Mouse (Mus musculus) yolk sac, embryonic 10.5 days (tissue): ENCODE data around the gene Kifc1.

ENCODE experiments used
- DNase-seq: peaks from one replicate; pipeline ENCODE4 v3.0.0-alpha.2; 2017; ENCODE audit warnings: low spot score

Gene Kifc1

DNA sequence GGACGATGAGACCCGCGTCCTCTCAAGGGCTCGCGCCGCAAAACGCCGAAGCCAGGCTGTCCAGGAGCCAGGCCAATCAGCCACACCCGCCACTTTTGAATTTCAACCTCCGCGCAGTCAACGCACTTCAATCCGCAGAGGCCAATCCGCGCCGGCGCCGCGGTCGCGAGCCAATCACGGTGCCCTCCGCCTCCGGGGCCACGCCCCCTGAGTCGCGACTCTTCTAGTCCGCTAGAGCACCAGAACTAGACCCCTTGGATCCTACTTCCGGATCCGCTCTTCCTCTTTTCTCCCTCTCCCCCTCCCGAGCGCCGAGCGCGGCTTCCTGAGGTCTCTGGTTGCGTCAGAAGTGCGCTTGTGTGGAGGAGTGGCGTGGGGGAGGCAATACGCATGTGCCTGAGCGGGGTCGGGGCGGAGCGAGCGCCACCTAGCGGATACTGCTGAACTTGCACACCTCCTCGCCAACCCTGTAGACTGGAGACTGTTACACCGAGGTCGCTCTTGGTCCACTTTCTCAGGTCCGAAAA lies at the start of gene Kifc1:
Gene Kifc1, minus strand, starts transcription at position 129 of the 527 bp plus-strand sequence.
- DNase-seq, result peak; percentile 99

DNA sequence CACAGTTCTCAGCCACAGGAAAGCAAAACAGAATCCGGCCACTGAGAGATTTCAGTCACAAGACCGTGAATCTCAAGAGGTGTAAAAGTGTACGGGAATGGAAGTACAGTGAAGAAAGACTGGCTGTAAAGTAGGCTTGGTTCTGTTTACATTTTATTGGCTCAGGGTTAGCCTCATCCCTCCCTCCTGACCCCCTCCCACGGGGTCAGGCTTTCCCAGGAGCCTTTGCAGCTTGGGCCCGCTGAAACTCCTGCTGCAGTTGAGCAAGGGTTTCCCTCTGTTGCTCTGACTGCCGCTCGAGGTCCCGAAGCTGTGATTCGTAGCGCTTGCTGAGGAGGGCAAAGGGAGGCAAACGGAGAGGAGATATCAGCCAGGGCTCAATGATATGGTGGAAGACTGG lies 48.3 kb upstream of the Kifc1 start:
- no peak for DNase-seq

DNA sequence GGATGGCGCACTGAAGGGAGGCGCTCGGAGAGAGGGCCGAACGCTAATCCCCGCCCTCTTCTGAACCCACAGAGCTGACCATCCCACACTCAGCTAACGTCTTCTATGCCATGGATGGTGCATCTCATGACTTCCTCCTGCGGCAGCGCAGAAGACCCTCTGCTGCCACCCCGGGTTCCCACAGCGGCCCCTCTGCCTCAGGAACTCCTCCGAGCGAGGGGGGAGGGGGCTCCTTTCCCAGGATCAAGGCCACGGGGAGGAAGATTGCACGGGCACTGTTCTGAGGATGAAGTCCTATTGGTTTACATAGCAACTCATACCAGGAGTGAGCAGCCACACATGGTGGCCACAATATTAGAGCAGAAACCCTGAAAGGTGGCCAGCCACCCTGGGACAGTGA lies 46.5 kb upstream of the Kifc1 start:
- no peak for DNase-seq

DNA sequence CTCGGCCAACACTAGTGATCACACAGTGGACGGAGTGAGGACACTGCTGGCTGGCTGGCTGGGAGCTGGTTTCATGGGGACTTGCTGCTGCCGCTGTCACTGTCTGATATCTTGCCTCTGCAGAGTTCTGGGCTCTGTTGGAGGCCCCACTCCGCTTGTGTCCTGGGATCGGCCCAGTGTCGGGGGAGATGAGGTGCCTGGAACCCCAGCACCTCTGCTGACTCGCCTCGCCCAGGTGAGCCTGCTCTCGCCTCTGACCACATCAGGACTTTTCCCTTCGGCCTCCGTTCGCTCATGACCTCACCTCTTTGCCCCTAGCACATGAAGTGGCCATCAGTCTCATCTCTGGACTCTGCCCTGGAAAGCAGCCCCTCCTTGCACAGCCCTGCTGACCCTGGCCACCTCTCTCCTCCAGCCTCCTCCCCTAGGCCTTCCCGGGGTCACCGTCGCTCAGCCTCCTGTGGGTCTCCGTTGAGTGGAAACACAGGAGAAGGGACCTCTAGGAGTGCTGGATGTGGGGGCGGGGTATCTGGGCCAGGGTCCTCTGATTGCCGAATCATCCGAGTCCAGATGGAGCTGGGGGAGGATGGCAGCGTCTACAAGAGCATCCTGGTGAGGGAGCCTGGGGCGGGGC lies 45.1 kb upstream of the Kifc1 start:
- DNase-seq, result peak; percentile 77

DNA sequence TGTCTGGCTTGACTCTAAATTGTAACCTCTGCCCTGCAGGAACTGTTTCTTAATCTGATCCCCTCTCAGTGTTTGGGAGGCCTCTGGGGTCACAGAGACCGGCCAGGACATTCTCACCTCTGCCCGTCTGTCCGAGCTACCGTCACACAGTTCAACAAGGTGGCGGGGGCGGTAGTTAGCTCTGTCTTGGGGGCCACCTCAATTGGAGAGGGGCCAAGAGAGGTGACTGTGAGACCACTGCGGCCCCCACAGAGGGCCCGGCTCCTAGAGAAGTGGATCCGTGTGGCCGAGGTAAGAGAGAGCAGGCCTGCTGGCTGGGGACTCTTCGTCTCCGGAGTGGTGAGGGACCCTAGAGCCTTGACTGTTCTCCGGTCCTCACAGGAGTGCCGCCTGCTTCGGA lies 42.5 kb upstream of the Kifc1 start:
- DNase-seq, result no peak

DNA sequence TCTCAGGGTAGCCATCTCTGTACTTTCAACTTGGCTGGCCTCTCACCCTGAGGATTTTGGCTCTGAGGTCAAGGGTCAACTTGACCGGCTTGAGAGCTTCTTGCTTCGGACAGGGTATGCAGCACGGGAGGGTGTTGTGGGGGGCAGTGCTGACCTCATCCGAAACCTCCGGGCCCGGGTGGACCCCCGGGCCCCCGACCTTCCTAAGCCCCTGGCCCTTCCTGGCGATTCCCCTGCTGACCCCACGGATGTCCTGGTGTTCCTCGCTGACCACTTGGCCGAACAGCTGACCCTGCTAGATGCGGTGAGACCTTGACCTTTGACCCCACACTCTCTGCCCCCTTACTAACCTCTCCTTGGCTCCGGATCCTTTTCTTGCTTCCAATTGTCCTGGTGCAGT lies 42.0 kb upstream of the Kifc1 start:
- no peak for DNase-seq

DNA sequence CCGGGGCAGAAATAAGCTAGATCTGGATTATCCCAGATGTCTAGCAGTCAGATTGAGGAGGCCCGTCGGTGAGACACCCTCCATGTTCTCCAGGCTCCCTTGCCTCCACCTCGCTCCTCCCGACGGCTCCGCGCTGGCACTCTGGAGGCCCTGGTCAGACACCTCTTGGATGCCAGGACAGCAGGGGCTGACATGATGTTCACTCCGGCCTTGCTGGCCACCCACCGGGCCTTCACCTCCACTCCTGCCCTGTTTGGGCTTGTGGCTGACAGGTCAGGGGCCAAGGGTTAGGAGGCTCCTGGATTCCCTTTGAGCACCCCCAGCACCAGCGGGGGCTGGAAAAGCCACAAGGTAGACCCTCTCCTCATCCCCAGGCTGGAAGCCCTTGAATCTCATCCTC lies 41.5 kb upstream of the Kifc1 start:
- no peak for DNase-seq

DNA sequence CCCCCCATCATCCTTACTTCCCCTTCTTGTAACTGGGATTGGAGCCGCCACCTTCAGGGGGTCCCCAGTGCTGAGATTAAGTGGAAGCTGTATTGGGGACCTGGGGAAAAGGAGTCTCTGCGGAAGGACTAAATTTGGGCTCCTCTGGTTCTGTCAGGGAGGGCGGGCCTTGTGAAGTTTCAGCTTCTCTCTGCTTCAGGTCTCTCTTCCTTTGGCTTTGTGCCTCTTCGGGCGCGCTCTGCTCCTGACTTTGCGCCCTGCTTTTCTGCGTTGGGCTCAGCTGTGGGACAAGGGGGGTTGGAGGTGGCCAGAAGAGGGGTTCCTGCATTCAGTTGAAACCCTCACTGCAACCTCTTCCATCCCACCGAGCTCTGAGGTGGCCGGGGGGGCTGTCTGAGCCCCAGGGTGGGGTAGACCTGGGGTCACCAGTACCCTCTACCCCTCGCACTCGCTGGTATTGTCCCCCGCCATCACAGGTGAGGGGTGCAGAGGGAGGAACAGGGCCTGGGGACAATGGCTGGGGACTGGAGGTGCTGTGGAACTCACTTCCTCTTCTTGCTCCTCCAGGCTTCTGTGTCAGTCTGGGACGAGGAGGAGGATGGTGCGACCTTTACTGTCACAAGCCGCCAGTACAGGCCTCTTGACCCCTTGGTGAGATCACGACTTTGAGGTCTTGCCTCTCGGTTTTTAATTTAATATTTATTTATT lies 40.9 kb upstream of the Kifc1 start:
- no peak for DNase-seq

DNA sequence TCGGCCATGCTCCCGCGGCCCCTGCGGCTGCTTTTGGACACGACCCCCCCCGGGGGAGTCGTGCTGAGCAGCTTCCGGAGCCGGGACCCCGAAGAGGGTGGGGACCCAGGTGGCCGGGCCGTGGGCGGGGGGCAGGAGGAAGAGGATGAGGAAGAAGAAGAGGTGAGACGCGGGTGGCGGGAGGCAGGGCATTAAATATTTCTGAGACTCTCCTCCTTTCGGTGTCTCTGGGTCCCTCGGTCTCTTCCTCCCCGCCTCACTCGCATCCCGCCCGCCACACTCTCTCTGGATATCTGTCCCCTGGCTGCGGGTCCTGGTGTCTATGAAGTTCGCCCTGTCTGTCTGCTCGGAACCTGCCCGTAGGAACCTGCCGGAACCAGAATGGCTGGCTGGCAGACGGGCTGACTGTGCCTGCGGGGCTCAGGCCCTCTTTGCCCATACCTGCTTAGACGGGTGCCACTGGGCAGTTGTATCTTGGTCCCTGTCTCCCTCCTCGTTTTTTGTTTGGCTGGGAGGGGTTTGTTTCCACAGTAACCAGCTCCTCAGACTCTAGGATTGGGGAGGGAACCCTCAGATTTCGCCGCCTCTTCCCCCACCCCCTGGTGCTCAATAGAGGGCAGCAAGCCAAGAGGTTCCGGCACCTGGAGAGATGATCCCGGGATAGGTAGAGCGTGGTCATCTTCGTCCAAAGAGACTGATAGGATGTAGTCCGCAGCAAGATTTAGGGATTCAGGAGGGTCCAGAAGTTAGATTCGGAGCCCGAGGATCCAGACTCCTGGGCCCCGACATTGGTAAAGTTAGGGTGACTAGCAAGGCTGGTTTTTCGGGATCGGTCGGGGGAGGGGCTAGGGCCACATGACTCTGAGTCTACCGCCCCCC lies 40.1 kb upstream of the Kifc1 start:
- peak; percentile 69 for DNase-seq

DNA sequence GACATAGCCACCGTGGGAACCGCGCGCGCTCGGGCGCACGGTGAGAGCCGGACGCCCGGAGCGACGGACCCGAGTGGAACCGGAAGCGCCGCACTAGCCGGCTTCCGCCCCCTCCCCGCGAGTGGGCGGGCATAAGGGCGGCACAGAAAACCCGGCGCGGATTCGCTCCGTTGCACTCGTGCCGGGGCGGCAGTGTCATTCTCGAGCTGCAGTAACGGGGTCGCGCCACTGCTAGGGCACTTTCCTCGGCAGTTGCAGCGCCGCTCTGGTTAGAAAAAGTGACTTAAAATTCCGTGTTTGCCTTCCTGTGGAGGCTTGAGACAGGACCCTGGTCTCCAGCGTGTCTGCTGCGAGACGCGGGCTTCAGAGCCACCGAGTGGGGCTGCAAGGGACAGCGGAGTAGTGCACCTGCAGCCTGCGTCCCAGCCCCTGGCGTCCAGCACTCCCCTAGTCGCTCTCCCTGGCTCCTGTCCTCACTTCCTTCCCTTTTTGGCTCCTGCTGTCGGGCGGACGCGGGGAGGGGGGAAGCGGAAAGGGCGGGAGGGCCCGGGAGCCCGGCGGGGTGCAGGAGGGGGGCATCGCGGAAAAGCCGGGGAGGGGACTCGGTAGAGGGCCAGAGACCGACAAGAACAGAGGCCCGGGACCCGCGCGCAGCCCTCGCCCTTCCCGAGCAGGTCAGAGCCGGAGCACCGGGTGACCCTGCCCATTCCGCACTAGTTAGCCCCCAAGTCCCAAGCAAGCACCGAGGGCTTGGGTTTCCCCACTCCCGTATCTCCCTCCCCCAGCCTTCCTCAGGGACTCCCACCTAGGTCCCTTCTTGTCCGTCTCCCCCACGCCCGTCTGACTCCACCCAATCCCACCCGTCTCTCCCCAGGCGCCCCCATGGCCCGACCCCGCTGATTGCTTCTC lies 39.2 kb upstream of the Kifc1 start, which contains the start of gene Rgl2:
Gene Rgl2, plus strand, starts transcription at position 173 of the 909 bp plus-strand sequence.
- DNase-seq, result peak; percentile 93

DNA sequence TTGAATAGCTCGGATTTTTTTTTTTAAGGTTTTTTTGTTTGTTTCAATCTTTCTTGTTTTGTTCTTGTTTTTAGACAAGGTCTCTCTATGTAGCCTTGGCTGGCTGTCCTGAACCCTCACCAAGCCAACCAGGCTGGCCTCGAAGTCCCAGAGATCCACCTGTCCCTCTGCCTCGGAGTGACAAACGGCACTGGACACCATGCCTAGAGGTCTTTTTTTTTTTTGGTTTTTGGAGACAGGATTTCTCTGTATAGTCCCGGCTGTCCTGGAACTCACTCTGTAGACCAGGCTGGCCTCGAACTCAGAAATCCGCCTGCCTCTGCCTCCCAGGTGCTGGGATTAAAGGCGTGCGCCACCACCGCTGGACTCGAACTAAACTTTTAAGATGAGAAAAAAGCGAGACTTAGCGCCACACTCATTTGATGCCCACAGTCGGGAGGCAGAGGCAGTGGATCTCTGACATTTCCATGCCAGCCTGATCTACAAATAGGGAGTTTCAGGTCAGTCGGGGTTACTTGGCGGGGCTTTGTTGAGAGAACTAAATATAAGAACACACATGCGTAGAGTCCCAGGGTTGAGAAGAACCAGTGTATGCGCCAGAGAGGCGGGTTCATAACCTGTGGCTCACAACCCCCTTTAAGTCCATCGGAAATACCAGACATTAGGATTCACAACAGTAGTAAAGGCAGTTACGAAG lies 37.9 kb upstream of the Kifc1 start:
- DNase-seq, result no peak

DNA sequence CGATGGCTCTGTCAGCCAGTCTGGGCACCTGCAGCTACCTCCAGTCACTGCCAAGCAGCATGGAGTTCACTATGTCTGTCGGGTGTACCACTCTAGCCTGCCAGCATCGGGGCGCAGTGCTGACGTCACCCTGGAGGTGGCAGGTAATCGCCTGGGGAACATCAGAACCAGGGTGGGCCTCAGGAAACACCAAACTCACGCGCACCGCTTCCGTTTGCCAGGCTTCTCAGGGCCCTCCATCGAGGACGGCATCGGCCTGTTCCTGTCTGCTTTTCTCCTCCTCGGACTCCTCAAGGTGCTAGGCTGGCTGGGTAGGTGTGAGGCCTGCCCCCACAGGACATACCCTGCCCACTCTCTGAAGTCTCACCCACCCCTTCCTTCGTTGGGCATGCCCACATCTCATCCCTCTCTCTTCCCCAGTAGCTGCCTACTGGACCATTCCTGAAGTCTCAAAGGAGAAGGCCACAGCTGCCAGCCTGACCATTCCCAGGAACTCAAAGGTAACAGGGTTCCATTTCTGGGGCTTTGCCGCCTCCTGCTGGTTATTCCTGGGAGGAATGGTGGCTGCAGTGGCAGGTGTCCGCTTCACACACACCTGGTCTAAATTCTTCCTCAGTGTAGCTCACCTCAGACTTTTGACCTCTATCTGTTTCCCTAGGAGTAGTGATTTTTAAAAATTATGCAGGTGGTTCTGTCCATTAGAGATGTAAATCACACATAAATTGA lies 35.9 kb upstream of the Kifc1 start:
- DNase-seq, result no peak

DNA sequence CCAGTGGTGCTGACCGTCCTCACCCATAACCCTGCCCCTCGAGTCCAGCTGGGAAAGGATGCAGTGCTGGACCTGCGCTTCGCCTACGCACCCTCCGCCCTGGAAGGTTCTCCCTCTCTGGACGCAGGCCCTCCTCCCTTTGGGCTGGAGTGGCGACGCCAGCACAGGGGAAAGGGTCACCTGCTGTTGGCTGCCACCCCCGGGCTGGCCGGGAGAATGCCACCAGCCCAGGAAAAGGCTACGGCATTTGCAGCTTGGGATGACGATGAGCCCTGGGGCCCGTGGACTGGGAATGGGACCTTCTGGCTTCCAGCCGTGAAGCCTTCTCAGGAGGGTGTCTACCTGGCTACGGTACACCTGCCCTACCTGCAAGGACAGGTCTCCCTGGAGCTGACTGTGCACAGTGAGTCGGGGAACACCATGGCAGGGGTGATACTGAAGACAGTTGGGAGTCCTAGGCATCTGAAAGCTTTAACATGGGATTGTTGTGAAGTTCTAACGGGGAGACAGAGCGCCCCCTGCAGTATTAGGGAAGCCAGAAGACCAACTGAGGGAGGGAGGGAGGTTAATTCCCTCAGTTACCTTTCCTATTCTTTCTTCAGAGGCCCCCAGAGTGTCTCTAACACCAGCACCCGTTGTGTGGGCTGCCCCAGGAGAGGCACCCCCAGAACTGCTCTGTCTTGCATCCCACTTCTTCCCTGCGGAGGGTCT lies 35.1 kb upstream of the Kifc1 start:
- no peak for DNase-seq

DNA sequence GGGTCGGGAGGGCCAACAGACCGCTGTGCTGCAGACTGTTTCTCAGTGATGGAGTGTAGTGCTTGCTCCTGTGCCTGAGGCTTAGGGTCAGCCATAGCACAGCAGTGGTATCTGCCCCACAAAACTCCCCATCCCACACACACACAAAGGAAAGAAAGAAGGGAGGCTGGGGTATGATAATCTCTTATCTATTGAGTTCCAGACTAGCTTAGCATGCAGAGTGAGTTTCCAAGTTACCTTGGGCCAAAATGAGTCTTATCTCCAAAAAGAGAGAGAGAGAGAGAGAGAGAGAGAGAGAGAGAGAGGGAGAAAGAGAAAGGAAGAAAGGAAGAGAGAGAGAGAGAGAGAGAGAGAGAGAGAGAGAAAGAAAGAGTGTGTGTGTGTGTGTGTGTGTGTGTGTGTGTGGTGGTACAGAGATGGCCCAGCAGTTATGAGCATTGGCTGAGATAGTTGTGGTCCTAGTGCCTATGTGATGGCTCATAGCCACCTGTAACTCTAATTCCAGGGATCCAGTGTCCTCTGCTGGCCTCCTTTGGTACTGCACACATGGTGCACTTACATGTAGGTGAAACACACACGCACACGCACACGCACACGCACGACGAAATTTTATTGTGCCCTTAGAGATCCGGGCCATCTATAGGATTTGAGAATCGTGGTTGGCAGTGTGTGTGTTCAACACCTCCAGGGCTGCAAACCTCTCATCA lies 34.3 kb upstream of the Kifc1 start:
- DNase-seq, result no peak

DNA sequence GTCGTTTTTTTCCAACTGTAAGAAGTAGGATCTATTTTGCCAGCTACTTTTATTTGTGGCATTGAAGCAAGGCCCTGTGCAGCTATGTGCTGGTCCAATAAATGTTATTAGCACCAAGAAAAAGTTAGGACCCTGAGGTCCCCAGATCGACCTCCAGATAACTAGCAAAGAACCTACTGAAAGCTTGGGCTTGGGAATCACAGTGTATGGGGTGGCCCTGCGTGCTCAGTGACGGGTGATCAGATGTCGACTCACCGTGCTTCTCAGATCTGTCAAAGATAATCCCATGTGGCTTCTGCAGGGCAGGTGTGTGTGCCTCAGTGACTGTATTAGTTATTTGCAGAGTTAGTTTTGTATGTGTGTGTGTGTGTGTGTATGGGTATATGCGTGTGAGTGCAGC lies 30.9 kb upstream of the Kifc1 start:
- no peak for DNase-seq

DNA sequence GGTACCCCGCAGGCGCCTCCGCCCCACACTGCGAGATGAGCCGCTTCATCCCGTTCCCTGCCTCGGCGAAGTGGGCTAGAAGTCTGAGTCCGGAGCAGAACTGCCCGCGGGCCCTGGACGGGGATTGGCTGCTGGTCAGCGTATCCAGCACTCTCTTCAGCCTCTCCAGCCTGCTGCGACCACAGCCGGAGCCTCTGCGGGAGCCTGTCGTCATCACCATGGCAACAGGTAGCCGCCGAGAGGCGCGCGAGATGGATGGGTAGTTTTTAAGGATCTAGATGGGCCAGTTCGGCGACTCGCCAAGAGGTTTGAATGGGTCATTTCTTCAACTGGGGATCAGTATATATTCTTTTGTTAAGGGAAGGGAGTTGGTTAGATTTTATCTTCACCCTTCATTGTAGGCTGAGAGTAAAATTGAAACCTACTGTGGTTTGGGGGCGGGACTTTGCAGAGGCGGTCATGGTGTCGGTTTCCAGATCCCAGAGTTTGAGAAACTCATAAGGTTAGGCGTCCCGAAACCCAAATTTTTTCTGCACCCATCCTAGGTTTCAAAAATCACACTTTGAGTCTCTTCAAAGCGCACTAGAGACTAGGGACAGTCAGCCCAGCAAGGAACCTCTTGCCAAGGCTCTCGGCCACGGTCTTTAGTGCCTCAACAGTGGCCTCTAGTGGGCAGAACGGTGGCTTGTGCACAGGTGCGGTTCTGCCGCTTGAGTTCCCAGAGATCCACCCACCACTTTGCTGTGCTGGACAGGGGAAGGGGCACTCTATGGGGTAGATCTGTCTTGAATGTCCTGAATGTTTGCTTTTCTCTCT lies 30.0 kb upstream of the Kifc1 start:
- DNase-seq, result peak; percentile 84

DNA sequence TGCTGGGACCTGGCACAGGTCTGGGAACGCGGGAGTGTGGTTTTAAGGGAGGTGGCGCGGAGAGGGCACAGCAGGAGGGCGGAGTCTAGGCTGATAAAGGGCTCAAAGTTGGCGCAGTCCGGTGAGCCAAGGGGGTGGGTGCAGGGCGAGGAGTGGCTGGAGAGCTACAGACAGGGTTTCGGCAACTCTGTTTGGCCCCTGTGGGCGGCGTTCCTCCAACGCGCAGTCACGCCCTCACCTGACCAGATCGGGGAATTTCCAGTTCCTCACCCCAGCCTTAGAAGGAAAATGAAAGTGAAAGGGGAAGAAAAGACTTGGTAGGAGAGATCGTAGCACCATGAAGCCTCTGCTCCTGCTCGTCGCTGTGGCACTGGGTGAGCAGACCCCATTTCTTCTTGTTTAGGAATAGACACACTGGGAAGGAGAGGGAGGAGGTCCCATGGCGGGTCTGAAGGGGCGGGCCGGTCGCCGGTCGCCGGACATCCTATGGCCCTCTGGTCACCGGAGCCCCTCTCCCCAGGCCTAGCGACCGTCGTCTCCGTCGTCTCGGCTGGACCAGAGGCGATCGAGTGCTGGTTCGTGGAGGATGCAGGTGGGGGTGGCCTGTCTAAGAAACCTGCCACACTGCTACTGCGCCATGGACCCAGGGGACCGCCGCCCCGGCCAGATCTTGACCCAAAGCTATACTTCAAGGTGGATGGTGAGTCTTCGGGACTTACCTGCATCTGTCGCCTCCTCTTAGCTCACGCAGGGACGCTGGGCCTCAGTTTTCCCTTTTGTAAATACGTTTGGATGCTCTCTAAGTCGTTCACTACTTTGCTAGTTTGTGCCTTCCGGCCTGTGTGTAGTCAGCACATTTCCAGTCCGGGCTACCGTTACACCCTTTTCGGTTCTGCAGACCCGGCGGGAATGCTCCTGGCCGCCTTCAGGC lies 29.2 kb upstream of the Kifc1 start:
- DNase-seq, result peak; percentile 58
